Mouse (Mus musculus) 3T3-L1 (cell line): Measurements from ENCODE around the gene Ube2a.
A peak's percentile ranks its signal among the peaks of the same experiment; 100 is the strongest.

Source experiments
- DNase-seq: peaks from one replicate; pipeline ENCODE4 v3.0.0-alpha.2; 2015; ENCODE audit warnings: low read depth, low spot score

The Ube2a gene

DNA sequence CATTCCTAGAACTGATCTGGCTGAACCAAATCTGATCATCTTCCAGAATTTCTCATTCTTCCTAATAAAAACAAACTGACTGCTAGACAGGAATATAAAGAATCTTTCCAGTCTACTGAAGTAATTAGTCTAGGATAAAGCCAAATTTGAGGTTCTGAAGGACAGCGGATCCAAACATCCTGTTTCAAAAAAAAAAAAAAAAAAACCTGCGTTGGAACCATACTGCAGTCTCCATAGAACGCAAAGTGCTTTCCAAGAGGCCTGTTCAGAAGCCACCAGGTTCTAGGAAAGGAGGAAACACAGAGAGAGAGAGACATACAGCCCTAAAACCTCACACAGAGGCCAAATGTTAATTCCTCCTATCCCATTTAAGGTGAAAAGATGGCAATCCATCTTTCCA lies 28.0 kb downstream of the Ube2a start:
- DNase-seq: no peak

DNA sequence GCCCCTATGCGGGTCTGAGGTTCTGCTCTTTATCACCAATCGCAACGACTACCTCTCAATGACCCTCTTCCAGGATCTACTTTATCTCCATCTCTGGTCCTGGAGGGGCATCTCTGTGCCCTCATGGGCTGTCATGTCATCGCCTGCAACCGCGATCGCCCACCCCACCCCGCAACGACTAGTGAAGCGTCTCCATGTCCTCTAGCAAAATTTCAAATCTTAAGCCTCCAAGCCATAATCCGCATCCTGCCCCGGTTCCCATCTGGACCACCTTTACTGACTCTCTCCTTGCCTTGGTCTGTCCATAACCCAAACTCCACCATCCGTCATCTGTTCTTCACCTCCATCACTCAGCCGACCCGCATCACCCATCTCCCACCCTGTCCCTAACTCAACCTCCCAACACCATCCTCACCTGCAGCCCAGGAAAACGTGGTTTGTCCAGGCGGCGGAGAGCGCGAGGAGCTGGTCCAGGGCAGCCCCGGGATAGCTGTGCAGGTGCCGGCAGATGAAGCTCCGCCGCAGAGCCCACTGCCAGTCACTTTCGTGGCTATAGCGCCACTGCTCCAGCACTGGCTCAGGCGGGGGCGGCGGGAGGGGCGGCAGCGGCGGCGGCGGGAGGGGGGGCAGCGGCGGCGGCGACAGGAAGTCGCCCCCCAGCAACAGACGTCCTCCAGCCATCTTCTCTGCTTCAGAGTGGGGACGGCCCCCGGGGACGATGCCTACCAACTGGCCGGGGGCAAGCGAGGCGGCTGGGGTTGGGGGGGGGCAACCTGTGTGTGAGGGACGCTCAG lies 28.8 kb downstream of the Ube2a start, which contains the start of gene Nkrf:
Nkrf (minus strand) TSS at position 579 of the 794 bp plus-strand sequence.
- DNase-seq: peak; percentile 24

DNA sequence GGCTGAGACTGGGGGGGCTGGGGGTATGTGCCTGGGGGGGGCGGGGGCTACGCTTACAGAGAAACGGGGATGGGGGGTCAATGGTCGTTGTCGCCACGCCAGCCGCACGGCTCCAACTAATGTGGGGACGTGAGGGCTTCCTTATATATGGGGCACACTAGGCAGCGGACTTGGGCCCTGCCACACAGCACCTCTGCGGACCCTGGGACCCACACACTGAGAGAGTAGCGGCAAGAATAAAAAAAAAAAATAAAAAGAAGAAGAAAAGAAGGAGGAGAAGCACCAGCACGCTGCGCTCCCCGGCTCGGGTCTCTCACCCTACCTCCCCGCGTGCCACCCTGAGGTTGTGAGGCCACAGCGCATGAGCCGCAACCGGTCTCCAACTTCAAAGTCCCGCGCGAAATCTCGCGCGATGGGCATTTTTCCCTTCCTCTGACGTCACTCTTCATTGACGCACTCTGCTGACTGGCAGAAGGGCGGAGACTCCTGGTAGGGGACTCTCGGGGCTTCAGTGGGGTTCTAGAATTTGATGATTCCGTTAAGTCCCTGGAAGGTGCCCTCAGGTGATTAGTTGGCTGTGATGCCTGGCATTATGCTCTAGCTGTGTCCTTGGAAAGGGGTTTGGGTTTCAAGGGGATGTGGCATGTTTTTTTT lies 29.5 kb downstream of the Ube2a start:
- DNase-seq: peak; percentile 90

DNA sequence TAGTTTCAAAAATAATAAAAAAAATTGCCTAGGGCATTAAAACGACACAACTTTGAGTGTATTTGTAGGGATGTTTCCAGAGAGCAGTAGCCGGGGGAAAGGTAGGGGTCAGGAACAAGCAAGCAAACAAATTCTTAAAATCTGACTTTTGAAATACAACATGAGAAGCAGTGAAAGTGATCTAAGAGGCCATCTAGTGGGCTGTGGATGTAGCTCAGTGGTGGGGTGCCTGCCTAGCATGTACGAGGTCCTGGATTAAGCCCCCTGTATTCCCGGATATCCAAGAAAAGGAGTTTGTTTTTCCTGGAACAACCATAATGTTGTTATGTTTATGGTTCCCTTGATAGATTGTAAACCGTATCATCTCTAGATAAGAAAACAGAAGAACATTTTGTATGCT lies 32.8 kb downstream of the Ube2a start:
- DNase-seq: peak; percentile 21

DNA sequence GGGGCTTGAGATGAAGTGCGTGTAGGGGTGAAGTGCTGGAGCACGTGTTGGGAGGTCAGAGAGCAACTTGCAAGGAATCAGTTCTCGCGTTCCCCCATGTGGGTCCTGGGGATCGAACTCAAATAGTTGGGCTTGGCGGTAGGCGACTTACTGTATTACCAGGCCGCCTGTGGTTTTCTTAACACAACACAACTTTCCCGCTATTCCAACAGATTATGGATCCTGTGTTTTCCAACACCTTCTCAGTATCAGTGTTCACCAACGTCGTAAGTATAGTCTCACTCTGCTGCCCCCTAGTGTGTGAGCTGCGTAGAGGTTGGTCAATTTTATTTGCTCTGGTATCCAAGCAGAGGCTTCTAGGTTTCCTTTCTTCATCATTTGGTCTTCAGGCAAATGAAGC lies 37.6 kb downstream of the Ube2a start:
- DNase-seq: peak; percentile 46

DNA sequence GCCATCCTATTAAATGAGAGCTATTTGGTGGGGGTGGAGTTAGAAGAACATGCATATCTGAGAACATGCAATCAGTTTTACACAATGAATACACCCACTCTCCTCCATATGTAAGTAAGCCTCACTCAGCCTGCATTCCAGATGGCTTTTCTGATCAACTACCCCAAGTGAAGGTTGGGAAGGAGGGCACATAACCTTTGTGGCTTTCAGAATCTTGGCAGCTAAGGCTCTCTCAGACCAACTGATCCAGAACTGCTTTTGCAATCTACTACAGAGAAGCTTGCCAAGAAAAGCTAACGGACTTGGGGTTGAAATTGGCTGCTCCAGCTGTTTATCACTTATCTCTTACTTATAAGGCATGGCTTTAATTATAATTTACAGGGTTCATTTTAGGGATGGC lies 44.0 kb downstream of the Ube2a start:
- peak; percentile 20 for DNase-seq

DNA sequence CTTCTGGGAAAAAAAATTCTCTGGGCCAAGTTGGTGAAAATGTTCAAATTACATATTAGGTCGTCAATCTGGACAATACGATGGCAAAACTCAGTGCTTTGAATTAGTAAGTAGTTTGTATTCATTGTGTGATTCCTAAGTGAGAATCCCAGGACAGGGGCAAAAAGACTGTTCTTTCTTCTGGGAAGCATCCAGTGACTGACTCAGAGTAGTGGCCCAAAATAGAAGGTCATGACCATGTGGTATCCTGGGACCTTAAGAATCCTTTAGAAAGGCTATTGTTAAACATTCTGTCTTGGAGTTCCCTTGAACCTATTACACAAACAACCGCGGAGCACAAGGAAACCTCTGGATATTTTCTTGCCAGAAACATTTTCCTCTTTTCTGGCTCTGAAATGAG lies 47.6 kb downstream of the Ube2a start:
- no peak for DNase-seq

DNA sequence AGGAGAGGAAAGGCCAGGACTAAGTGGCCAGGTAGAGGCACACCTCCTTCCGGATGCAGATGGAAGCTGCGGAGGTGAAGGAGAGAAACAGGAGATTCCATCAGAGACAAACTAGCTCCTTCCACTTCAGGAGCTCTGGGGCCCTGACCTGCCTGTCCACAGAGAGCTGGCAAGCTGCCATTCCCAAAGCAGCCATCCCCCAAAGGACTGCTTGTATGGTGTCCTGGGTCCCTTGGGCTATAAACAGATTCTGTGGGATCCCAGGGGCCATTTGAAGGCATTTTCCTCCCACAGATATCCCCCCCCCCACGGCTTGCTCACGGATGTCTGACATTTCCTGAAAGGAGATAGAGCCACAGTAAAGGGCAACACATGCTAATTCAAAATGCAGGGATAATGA lies 55.1 kb downstream of the Ube2a start:
- DNase-seq: no peak

DNA sequence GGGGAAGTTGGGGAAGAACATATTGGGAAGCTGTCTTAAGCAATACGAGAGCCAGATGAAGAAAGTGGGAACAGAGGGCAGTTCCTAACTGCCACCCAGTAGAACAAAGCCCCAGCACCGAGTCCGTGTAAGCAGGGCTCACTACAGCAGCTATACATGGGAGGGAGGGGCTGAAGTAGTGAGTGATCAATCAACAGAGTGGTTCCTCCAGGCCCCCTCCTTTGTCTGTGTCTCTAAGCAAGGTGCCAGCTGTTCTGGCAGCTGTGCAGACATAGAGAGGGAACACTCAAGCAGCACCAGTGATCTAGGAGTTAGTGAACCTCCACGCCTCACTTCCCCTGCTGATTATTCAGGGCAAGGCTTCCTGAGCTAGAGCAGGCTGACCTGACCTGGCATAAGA lies 56.0 kb downstream of the Ube2a start:
- DNase-seq: no peak

DNA sequence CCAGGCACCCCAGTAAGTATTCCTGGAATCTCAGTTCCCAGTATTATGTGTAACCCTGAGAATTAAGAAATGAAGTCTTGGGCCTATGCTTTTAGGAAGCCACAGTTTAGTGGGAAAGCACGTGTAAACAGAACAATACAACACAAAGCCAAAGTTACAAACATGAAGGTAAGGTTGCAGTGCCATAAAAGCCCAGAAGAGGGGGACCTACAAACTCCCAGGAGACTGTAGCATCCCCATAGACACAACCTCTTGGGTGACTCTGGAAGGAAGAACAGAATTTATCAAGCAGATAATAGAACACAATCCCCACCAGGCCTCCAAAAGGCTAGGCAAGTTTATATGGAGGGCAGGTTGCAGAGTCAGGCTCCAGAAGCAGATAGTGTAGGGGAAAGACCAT lies 56.9 kb downstream of the Ube2a start:
- DNase-seq: peak; percentile 30
